9 mouse cellular contexts compared by ENCODE assay signal in the genomic region with DNA sequence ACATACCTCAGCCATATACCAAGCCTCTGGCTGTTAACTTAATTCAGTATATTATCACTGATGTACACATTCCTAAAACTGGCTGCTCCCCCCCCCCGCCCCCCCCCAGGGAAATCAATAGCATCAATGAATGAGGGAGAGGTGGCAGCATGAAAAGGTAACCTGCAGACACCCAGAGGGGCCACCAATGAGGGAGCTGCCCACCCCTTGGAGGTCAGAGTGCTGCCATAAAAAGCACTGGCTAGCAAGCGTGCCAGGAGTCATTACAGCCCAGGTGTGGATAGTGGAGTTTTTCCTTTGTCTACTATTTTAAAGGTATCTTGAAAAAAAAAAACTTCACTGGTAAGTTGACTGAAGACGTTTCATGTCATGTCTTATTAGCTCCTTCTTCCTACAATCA. TPM values are rescaled to one million over a fixed set of nuclear protein-coding genes. Genes with fewer than 3 reads are reported as not detected.
DNase-seq lines count a peak whose midpoint lies in the region; ATAC-seq and TF ChIP-seq lines count a peak whose summit lies in the region.
"Had no signal": no experiment of that assay in that cellular context is flagged by ENCODE, and none has a peak within 500 bp of the region (broad histone marks: within the 10 kb centered on the region; RNA-seq: fewer than 3 reads in every experiment).

Rgn (plus strand) TSS at position 256 of the 400 bp plus-strand sequence.

- DNase-seq in testis, postnatal 10 days (ENCODE audit: low spot score): no peak
- no peak for DNase-seq in liver, embryonic 14.5 days (ENCODE audit: low read depth in 3 of 3, low spot score in 3 of 3)
- DNase-seq in natural killer cell, adult 2 months (ENCODE audit: low spot score in 2 of 2): no peak
- DNase-seq in cerebellum, adult 11-12 months: no peak
- DNase-seq: layer of hippocampus, postnatal 36 days had no signal

- H3K4me1 ChIP-seq in erythroblast, embryonic 14.5 days (ENCODE audit: control insufficient read depth): no peaks in the 10 kb centered on the region
- H3K4me1 ChIP-seq in testis, adult 2 months (ENCODE audit: control insufficient read depth, insufficient read depth, low read length): no peaks in the 10 kb centered on the region
- H3K4me1 ChIP-seq in liver, embryonic 14.5 days (replicated peaks; ENCODE audit: control insufficient read depth in 2 of 2, insufficient read depth in 2 of 2, low read length in 1 of 2): no peaks in the 10 kb centered on the region

- H3K4me2 ChIP-seq in liver, embryonic 14.5 days (ENCODE audit: low read depth): peak within 1 kb of the TSS; percentile 26; the same call in 1 of the 2 replicates

- no peak for TF ChIP-seq EP300 in liver, embryonic 14.5 days (IDR thresholded peaks at IDR 0.05; ENCODE audit: low read depth)

- ATAC-seq in erythroblast, adult 5-6 weeks (replicated peaks; ENCODE audit: low FRiP score, poor library complexity, severe bottlenecking): no peak
- no peak for ATAC-seq in liver, embryonic 14.5 days (ENCODE audit: insufficient read depth)
- no peak for ATAC-seq in frontal cortex, adult (ENCODE audit: low TSS enrichment)

- H3K36me3 ChIP-seq in erythroblast, embryonic 14.5 days (ENCODE audit: control insufficient read depth): no peaks in the 10 kb centered on the region
- no peaks in the 10 kb centered on the region for H3K36me3 ChIP-seq in testis, adult 2 months (ENCODE audit: control insufficient read depth, insufficient read depth, low read length)
- no peaks in the 10 kb centered on the region for H3K36me3 ChIP-seq in liver, embryonic 14.5 days (replicated peaks; ENCODE audit: control insufficient read depth, insufficient read depth, low read depth)

- WGBS in liver, embryonic 14.5 days (ENCODE audit: insufficient replicate concordance): 31% methylated on average over 3 of the region's 3 CpGs

- peak within 1 kb of the TSS; percentile 17 for H3K4me3 ChIP-seq in erythroblast, embryonic 14.5 days (replicated peaks)
- H3K4me3 ChIP-seq in testis, adult 2 months (ENCODE audit: control insufficient read depth, low read depth, low read length): no peak within 1 kb of the TSS
- H3K4me3 ChIP-seq in liver, embryonic 14.5 days (ENCODE audit: insufficient read depth in 1 of 2, low read depth in 2 of 2, low read length in 2 of 2): peak within 1 kb of the TSS; percentile 16 to 17; a peak in 2 of 4 replicates

- TF ChIP-seq CTCF in testis, adult 2 months (IDR thresholded peaks at IDR 0.05; ENCODE audit: control insufficient read depth, insufficient read depth, insufficient replicate concordance, low read depth, low read length): no peak
- no peak for TF ChIP-seq CTCF in liver, embryonic 14.5 days (IDR thresholded peaks at IDR 0.05; ENCODE audit: low read depth)

- H3K9ac ChIP-seq in liver, embryonic 14.5 days (replicated peaks): no peak within 1 kb of the TSS

- 0 out of 2 replicates have a peak within 1 kb of the TSS, but pooled peaks have one; percentile 21 for H3K27ac ChIP-seq in testis, adult 2 months (ENCODE audit: control insufficient read depth, insufficient read depth, low read depth, low read length)
- no peak within 1 kb of the TSS for H3K27ac ChIP-seq in liver, embryonic 14.5 days

- no peaks in the 10 kb centered on the region for H3K27me3 ChIP-seq in erythroblast, embryonic 14.5 days (ENCODE audit: control insufficient read depth)
- H3K27me3 ChIP-seq in testis, adult 2 months (ENCODE audit: control insufficient read depth, insufficient read depth, low read length): no peaks in the 10 kb centered on the region
- no peaks in the 10 kb centered on the region for H3K27me3 ChIP-seq in liver, embryonic 14.5 days (ENCODE audit: control insufficient read depth, insufficient read depth, low read length)

- TF ChIP-seq POLR2A in testis, adult 2 months (IDR thresholded peaks at IDR 0.05; ENCODE audit: control insufficient read depth, low read depth, low read length): no peak

- no peaks in the 10 kb centered on the region for H3K9me3 ChIP-seq in erythroblast, embryonic 14.5 days (ENCODE audit: control insufficient read depth, low read length)
- H3K9me3 ChIP-seq in liver, embryonic 14.5 days (ENCODE audit: control insufficient read depth, low read length): no peaks in the 10 kb centered on the region

RNA-seq across cellular contexts. Expression of gene Rgn, which starts in this region (rescaled TPM):
- polyA plus RNA-seq in erythroblast, embryonic 14.5 days (2012): not detected in 2 replicates
- total RNA-seq in erythroblast, adult 5-6 weeks (2015; ENCODE audit: low replicate concordance): not detected in 2 replicates
- not detected in 2 replicates for total RNA-seq in erythroblast, adult 5-6 weeks (2017; ENCODE audit: low replicate concordance)
- polyA plus RNA-seq in testis, adult 2 months (2012; rRNA removed): 0.06 and 0.36 TPM in 2 replicates
- polyA plus RNA-seq in liver, embryonic 14.5 days (2012; rRNA removed): 47.6 and 79.6 TPM in 2 replicates
- polyA plus RNA-seq in liver, embryonic 14.5 days (2014; fragmentation: Nextera tagmentation; extraction: Ambion mirVana): 162 and 170 TPM in 2 replicates

Comparison
In these comparisons a context has a peak if more than half of its experiments do, and no peak if none do; other contexts are left out.
1. RNA of gene Rgn (polyA plus RNA-seq): 47.6 to 170 TPM in liver, embryonic 14.5 days; 0.06 to 0.36 TPM in testis, adult 2 months and not detected in erythroblast, embryonic 14.5 days; every median in the first group is over 10 times any median in the second.